Mouse (Mus musculus) limb, embryonic 15.5 days (tissue): ENCODE results near the gene BC055324. TPM values are rescaled to one million over a fixed set of nuclear protein-coding genes. Genes with fewer than 3 reads are reported as not detected.
A peak's percentile ranks its signal among the peaks of the same experiment; 100 is the strongest.

Experiments used
- ATAC-seq: fragments of 200-750 bp; cut with Nextera tagmentation; 2 replicates; pipeline ENCODE4 v1.8.0; 2017; ENCODE audit warnings: low read depth, moderate TSS enrichment; ENCODE audit not compliant: insufficient number of reproducible peaks, low FRiP score, low TSS enrichment
- H3K27ac ChIP-seq: fragments of 300-500 bp; sonication (generic); 2 replicates; pipeline ENCODE4 v1.5.1; 2015; ENCODE audit warnings: moderate library complexity, mild to moderate bottlenecking, inconsistent platforms
- H3K27me3 ChIP-seq: fragments of 300-500 bp; sonication (generic); 2 replicates; pipeline ENCODE4 v1.6.1; 2015; ENCODE audit warnings: inconsistent platforms
- H3K36me3 ChIP-seq: fragments of 300-500 bp; sonication (generic); 2 replicates; pipeline ENCODE4 v1.6.1; 2015; ENCODE audit warnings: inconsistent platforms
- H3K4me1 ChIP-seq: fragments of 300-500 bp; sonication (generic); 2 replicates; pipeline ENCODE4 v1.6.1; 2015; ENCODE audit warnings: inconsistent platforms
- H3K4me2 ChIP-seq: fragments of 300-500 bp; sonication (generic); 2 replicates; pipeline ENCODE4 v1.6.1; 2015; ENCODE audit warnings: mild to moderate bottlenecking, inconsistent platforms
- H3K4me3 ChIP-seq: fragments of 300-500 bp; sonication (generic); 2 replicates; pipeline ENCODE4 v1.5.1; 2015; ENCODE audit warnings: mild to moderate bottlenecking, inconsistent platforms
- H3K9ac ChIP-seq: fragments of 300-500 bp; sonication (generic); 2 replicates; pipeline ENCODE4 v1.6.1; 2015; ENCODE audit warnings: inconsistent platforms
- H3K9me3 ChIP-seq: fragments of 300-500 bp; sonication (generic); 2 replicates; pipeline ENCODE4 v1.6.1; 2016; ENCODE audit warnings: inconsistent platforms
- WGBS: fragments of 180-500 bp; shearing (Covaris S2); methylation state at CpG from one replicate; pipeline ENCODE4 v1.1.7; 2015; 5-methylcytosine and 5-hydroxymethylcytosine counted together
- polyA plus RNA-seq: library from polyadenylated mRNA; unstranded; fragments of >200 nt; fragmentation: Nextera tagmentation; extraction: Ambion mirVana; gene quantifications from 2 replicates; pipeline ENCODE4 v1.2.1, GENCODE M21; 2015

The BC055324 gene
- polyA plus RNA-seq, 1 experiment from 2014 or later: 17.4 TPM

GRCm38 (mm10) chr1:163907007-163907811 lies 87.4 kb downstream of the BC055324 start:
- ATAC-seq: peak; percentile 76; the same call in 1 of the 2 replicates
- no peak overlapping the region for H3K27ac ChIP-seq

GRCm38 (mm10) chr1:163903411-163903810 lies 91.2 kb downstream of the BC055324 start:
- peaks cover 3% of the 10 kb centered on the region; the same call in 1 of the 2 replicates for H3K4me1 ChIP-seq
- H3K9ac ChIP-seq: no peak overlapping the region
- no peak overlapping the region for H3K27ac ChIP-seq
- no peaks in the 10 kb centered on the region for H3K9me3 ChIP-seq
- no peaks in the 10 kb centered on the region for H3K36me3 ChIP-seq
- no peak overlapping the region for H3K4me2 ChIP-seq
- WGBS: 91% methylated on average over 3 of the region's 3 CpGs
- no peak overlapping the region for H3K4me3 ChIP-seq
- no peak for ATAC-seq
- no peaks in the 10 kb centered on the region for H3K27me3 ChIP-seq

More at GRCm38 (mm10) chr1:163907007-163907811, 87.4 kb downstream of the BC055324 start:
- Histone ChIP-seq H3K27me3 (no peaks in the 10 kb centered on the region), H3K4me1 (no peaks in the 10 kb centered on the region), H3K4me3 (no peak overlapping the region), H3K36me3 (no peaks in the 10 kb centered on the region), H3K9me3 (no peaks in the 10 kb centered on the region), H3K4me2 (no peak overlapping the region), H3K9ac (no peak overlapping the region)
- 20% methylated on average over 4 of the region's 4 CpGs for WGBS

- Histone ChIP-seq H3K4me1 (peaks cover 11% of the 10 kb centered on the region), H3K4me3 (no peak overlapping the region), H3K27me3 (no peaks in the 10 kb centered on the region), H3K27ac (no peak overlapping the region), H3K9me3 (no peaks in the 10 kb centered on the region), H3K4me2 (no peak overlapping the region), H3K36me3 (no peaks in the 10 kb centered on the region), H3K9ac (no peak overlapping the region)
- WGBS: 81% methylated on average over 2 of the region's 2 CpGs
- no peak for ATAC-seq
These were observed 94.4 kb downstream of the BC055324 start for GRCm38 (mm10) chr1:163900168-163900567.

- H3K4me1 ChIP-seq: peaks cover 11% of the 10 kb centered on the region
- H3K9me3 ChIP-seq: no peaks in the 10 kb centered on the region
- no peaks in the 10 kb centered on the region for H3K36me3 ChIP-seq
- H3K27me3 ChIP-seq: no peaks in the 10 kb centered on the region
- no peak overlapping the region for H3K4me3 ChIP-seq
- no peak for ATAC-seq
- WGBS: 81% methylated on average over 2 of the region's 2 CpGs
- no peak overlapping the region for H3K4me2 ChIP-seq
- H3K27ac ChIP-seq: no peak overlapping the region
- no peak overlapping the region for H3K9ac ChIP-seq
These were observed 95.0 kb downstream of the BC055324 start for GRCm38 (mm10) chr1:163899575-163899974.

GRCm38 (mm10) chr1:163898291-163898764 lies 96.3 kb downstream of the BC055324 start:
- Histone ChIP-seq H3K4me2 (peak overlapping the region; percentile 2; the same call in 1 of the 2 replicates), H3K36me3 (no peaks in the 10 kb centered on the region), H3K4me3 (no peak overlapping the region), H3K4me1 (peaks cover 14% of the 10 kb centered on the region), H3K27me3 (no peaks in the 10 kb centered on the region), H3K9me3 (no peaks in the 10 kb centered on the region), H3K9ac (no peak overlapping the region), H3K27ac (peak overlapping the region; percentile 47)
- ATAC-seq: peak; percentile 86
- 13% methylated on average over 5 of the region's 5 CpGs for WGBS

Other genes starting within 250 kb of the BC055324 start
- gene Kifap3, start 215.2 kb downstream of the BC055324 start, polyA plus RNA-seq: 35.8 and 37.5 TPM in 2 replicates
- 15.6 and 18.4 TPM in 2 replicates for gene Scyl3, start 65.7 kb downstream of the BC055324 start, polyA plus RNA-seq
- 8.6 and 9.7 TPM in 2 replicates for gene Mettl18, start 93 bp upstream of the BC055324 start, polyA plus RNA-seq
- gene Sele, start 53.4 kb upstream of the BC055324 start, polyA plus RNA-seq: 0.25 and 0.26 TPM in 2 replicates
- gene Sell, start 67.2 kb upstream of the BC055324 start, polyA plus RNA-seq: 0.74 and 1.0 TPM in 2 replicates
- gene Selp, start 120.5 kb upstream of the BC055324 start, polyA plus RNA-seq: 0.36 and 0.57 TPM in 2 replicates
- 0.24 and 0.36 TPM in 2 replicates for gene F5, start 157.0 kb upstream of the BC055324 start, polyA plus RNA-seq